Mouse (Mus musculus) limb, embryonic 12.5 days (tissue): ENCODE data around the gene Sympk. TPM values are rescaled to one million over a fixed set of nuclear protein-coding genes. Genes with fewer than 3 reads are reported as not detected.

Experiments used
- ATAC-seq: fragments of 200-750 bp; cut with Nextera tagmentation; 2 replicates; pipeline ENCODE4 v1.8.0; 2017; ENCODE audit warnings: low read depth, moderate TSS enrichment; ENCODE audit not compliant: insufficient number of reproducible peaks, insufficient read depth, low FRiP score, low TSS enrichment
- H3K27ac ChIP-seq: fragments of 300-500 bp; sonication (generic); 2 replicates; pipeline ENCODE4 v1.5.1; 2016; ENCODE audit warnings: mild to moderate bottlenecking, moderate library complexity
- H3K27me3 ChIP-seq: fragments of 300-500 bp; sonication (generic); 2 replicates; pipeline ENCODE4 v1.6.1; 2016; ENCODE audit warnings: mild to moderate bottlenecking, moderate library complexity
- H3K36me3 ChIP-seq: fragments of 300-500 bp; sonication (generic); 2 replicates; pipeline ENCODE4 v1.6.1; 2016; ENCODE audit warnings: mild to moderate bottlenecking, moderate library complexity
- H3K4me1 ChIP-seq: fragments of 300-500 bp; sonication (generic); replicated peaks from 2 replicates; pipeline ENCODE4 v1.6.1; 2016
- H3K4me2 ChIP-seq: fragments of 300-500 bp; sonication (generic); 2 replicates; pipeline ENCODE4 v1.6.1; 2016; ENCODE audit warnings: mild to moderate bottlenecking, moderate library complexity
- H3K4me3 ChIP-seq: fragments of 300-500 bp; sonication (generic); replicated peaks from 2 replicates; pipeline ENCODE4 v1.5.1; 2016; ENCODE audit warnings: mild to moderate bottlenecking
- H3K9ac ChIP-seq: fragments of 300-500 bp; sonication (generic); replicated peaks from 2 replicates; pipeline ENCODE4 v1.6.1; 2016; ENCODE audit warnings: mild to moderate bottlenecking, moderate library complexity
- H3K9me3 ChIP-seq: fragments of 300-500 bp; sonication (generic); 2 replicates; pipeline ENCODE4 v1.6.1; 2016; ENCODE audit warnings: mild to moderate bottlenecking, moderate library complexity
- WGBS: fragments of 180-500 bp; shearing (Covaris S2); methylation state at CpG from one replicate; pipeline ENCODE4 v1.1.7; 2016; 5-methylcytosine and 5-hydroxymethylcytosine counted together
- polyA plus RNA-seq: library from polyadenylated mRNA; unstranded; fragments of >200 nt; fragmentation: Nextera tagmentation; extraction: Ambion mirVana; gene quantifications from 2 replicates; pipeline ENCODE4 v1.2.1, GENCODE M21; 2016

Gene Sympk
- polyA plus RNA-seq, 1 experiment from 2014 or later, result 56.0 TPM

GRCm38 (mm10) chr7:19024581-19025255 lies 541 bp downstream of the Sympk start:
- peak; percentile 61 for ATAC-seq
- H3K9ac ChIP-seq, result peak overlapping the region; percentile 91
- H3K4me1 ChIP-seq, result peaks cover 22% of the 10 kb centered on the region
- H3K27me3 ChIP-seq, result peaks cover 42% of the 10 kb centered on the region
- no peaks in the 10 kb centered on the region for H3K9me3 ChIP-seq
- WGBS, result 2% methylated on average over 36 of the region's 36 CpGs
- H3K27ac ChIP-seq, result peak overlapping the region; percentile 72
- H3K36me3 ChIP-seq, result peaks cover 14% of the 10 kb centered on the region
- peak overlapping the region; percentile 95 for H3K4me3 ChIP-seq
- peak overlapping the region; percentile 78 for H3K4me2 ChIP-seq

- Histone ChIP-seq H3K27ac (no peak overlapping the region), H3K4me1 (peaks cover 22% of the 10 kb centered on the region), H3K4me2 (no peak overlapping the region), H3K4me3 (no peak overlapping the region), H3K27me3 (peaks cover 9% of the 10 kb centered on the region), H3K9ac (no peak overlapping the region), H3K9me3 (no peaks in the 10 kb centered on the region), H3K36me3 (peaks cover 48% of the 10 kb centered on the region)
- ATAC-seq, result no peak
Observed at GRCm38 (mm10) chr7:19028067-19028466, 3.9 kb downstream of the Sympk start.

GRCm38 (mm10) chr7:19029084-19029653 lies 5.0 kb downstream of the Sympk start:
- no peak overlapping the region for H3K9ac ChIP-seq
- H3K9me3 ChIP-seq, result no peaks in the 10 kb centered on the region
- peaks cover 17% of the 10 kb centered on the region for H3K4me1 ChIP-seq
- no peak overlapping the region for H3K27ac ChIP-seq
- no peaks in the 10 kb centered on the region for H3K27me3 ChIP-seq
- 68% methylated on average over 6 of the region's 6 CpGs for WGBS
- no peak overlapping the region for H3K4me3 ChIP-seq
- peaks cover 59% of the 10 kb centered on the region for H3K36me3 ChIP-seq
- no peak overlapping the region for H3K4me2 ChIP-seq
- peak; percentile 48; the same call in 1 of the 2 replicates for ATAC-seq

- H3K27me3 ChIP-seq, result no peaks in the 10 kb centered on the region
- H3K9ac ChIP-seq, result no peak overlapping the region
- H3K36me3 ChIP-seq, result peaks cover 83% of the 10 kb centered on the region
- no peak overlapping the region for H3K4me3 ChIP-seq
- ATAC-seq, result no peak
- H3K4me1 ChIP-seq, result no peaks in the 10 kb centered on the region
- 84% methylated on average over 4 of the region's 4 CpGs for WGBS
- H3K4me2 ChIP-seq, result no peak overlapping the region
- no peaks in the 10 kb centered on the region for H3K9me3 ChIP-seq
- no peak overlapping the region for H3K27ac ChIP-seq
Observed at GRCm38 (mm10) chr7:19031641-19032040, 7.5 kb downstream of the Sympk start.

GRCm38 (mm10) chr7:19044616-19045015 lies 20.4 kb downstream of the Sympk start:
- no peaks in the 10 kb centered on the region for H3K4me1 ChIP-seq
- peaks cover 100% of the 10 kb centered on the region for H3K36me3 ChIP-seq
- no peak for ATAC-seq
- no peaks in the 10 kb centered on the region for H3K9me3 ChIP-seq
- no peak overlapping the region for H3K4me3 ChIP-seq
- WGBS, result 97% methylated on average over 6 of the region's 6 CpGs
- H3K27ac ChIP-seq, result no peak overlapping the region
- H3K9ac ChIP-seq, result no peak overlapping the region
- H3K27me3 ChIP-seq, result no peaks in the 10 kb centered on the region
- H3K4me2 ChIP-seq, result no peak overlapping the region

GRCm38 (mm10) chr7:19046286-19047069 lies 22.3 kb downstream of the Sympk start:
- H3K27ac ChIP-seq, result no peak overlapping the region
- no peak overlapping the region for H3K4me3 ChIP-seq
- H3K27me3 ChIP-seq, result no peaks in the 10 kb centered on the region
- H3K4me1 ChIP-seq, result no peaks in the 10 kb centered on the region
- ATAC-seq, result no peak
- H3K36me3 ChIP-seq, result peaks cover 100% of the 10 kb centered on the region
- H3K9me3 ChIP-seq, result no peaks in the 10 kb centered on the region
- no peak overlapping the region for H3K9ac ChIP-seq
- 92% methylated on average over 11 of the region's 11 CpGs for WGBS
- no peak overlapping the region for H3K4me2 ChIP-seq

GRCm38 (mm10) chr7:19048006-19048527 lies 23.9 kb downstream of the Sympk start:
- H3K4me3 ChIP-seq, result no peak overlapping the region
- H3K4me1 ChIP-seq, result no peaks in the 10 kb centered on the region
- H3K36me3 ChIP-seq, result peaks cover 99% of the 10 kb centered on the region
- H3K4me2 ChIP-seq, result no peak overlapping the region
- no peaks in the 10 kb centered on the region for H3K9me3 ChIP-seq
- H3K27ac ChIP-seq, result no peak overlapping the region
- H3K9ac ChIP-seq, result no peak overlapping the region
- no peaks in the 10 kb centered on the region for H3K27me3 ChIP-seq
- 89% methylated on average over 14 of the region's 14 CpGs for WGBS
- ATAC-seq, result no peak

- no peak overlapping the region for H3K9ac ChIP-seq
- H3K36me3 ChIP-seq, result peaks cover 95% of the 10 kb centered on the region
- peaks cover 6% of the 10 kb centered on the region for H3K4me1 ChIP-seq
- no peak overlapping the region for H3K4me3 ChIP-seq
- no peaks in the 10 kb centered on the region for H3K9me3 ChIP-seq
- H3K27me3 ChIP-seq, result no peaks in the 10 kb centered on the region
- 83% methylated on average over 5 of the region's 5 CpGs for WGBS
- no peak for ATAC-seq
- no peak overlapping the region for H3K27ac ChIP-seq
- no peak overlapping the region for H3K4me2 ChIP-seq
Observed at GRCm38 (mm10) chr7:19049252-19049651, 25.1 kb downstream of the Sympk start.

GRCm38 (mm10) chr7:19050172-19050571 lies 26.0 kb downstream of the Sympk start:
- Histone ChIP-seq H3K9ac (no peak overlapping the region), H3K9me3 (no peaks in the 10 kb centered on the region)

GRCm38 (mm10) chr7:19051161-19051560 lies 27.0 kb downstream of the Sympk start:
- 77% methylated on average over 4 of the region's 4 CpGs for WGBS
- Histone ChIP-seq H3K4me2 (no peak overlapping the region), H3K27ac (no peak overlapping the region), H3K4me3 (no peak overlapping the region), H3K27me3 (no peaks in the 10 kb centered on the region), H3K36me3 (peaks cover 86% of the 10 kb centered on the region), H3K9me3 (no peaks in the 10 kb centered on the region), H3K9ac (no peak overlapping the region), H3K4me1 (peaks cover 11% of the 10 kb centered on the region)
- no peak for ATAC-seq

More at GRCm38 (mm10) chr7:19050172-19050571, 26.0 kb downstream of the Sympk start:
- Histone ChIP-seq H3K27ac (no peak overlapping the region), H3K4me2 (no peak overlapping the region), H3K4me1 (peaks cover 11% of the 10 kb centered on the region), H3K36me3 (peaks cover 91% of the 10 kb centered on the region), H3K4me3 (no peak overlapping the region), H3K27me3 (no peaks in the 10 kb centered on the region)
- ATAC-seq, result no peak
- WGBS, result 83% methylated on average over 8 of the region's 8 CpGs
